Mouse (Mus musculus) Muller cell, postnatal 12 days (primary cell): ENCODE results near the gene Bphl.

Source experiments
- DNase-seq: peaks from one replicate; pipeline ENCODE4 v3.0.0-alpha.2; 2015; ENCODE audit errors: inconsistent ontology term

Gene Bphl

DNA sequence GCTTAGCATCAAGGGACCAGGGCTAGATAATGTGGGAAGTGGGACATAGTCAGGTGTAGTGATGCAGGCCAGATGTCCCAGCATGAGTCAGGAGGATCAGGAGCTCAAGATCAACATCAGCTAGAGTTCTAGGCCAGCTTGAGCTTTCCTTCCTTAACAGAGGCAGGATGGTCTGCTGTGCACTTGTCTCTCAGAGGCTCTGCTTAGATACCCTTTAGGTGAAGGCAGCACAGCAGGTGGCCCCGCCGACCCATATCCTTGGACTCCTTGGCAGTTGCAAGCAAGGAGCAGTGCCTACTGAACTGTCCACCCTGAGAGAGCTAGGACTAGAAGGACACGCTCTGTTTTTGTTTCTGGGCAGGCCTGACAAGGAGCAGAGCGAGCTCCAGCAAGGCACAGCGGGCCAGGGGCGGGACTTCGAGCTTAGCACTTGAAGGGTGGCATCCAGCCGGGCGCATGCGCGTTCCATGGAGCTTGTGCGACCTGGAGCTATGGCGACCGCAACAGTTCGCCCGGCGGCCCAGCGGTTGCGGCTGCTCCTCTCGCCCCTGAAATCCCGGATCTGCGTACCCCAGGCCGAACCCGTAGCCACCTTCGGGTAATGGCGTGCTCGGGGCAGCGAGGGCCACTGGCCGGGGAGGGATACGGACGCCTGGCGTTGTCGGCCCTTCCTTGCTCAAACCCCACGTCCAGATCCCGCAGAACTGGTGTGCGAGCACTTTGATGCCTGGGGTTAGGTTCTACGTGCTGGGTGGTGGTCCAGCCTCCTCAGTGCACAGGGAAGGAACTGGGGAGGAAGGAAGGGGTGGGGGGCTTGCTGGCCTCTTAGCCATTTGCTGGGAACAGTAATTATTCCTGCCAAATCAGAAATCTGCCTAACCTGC lies at the start of gene Bphl:
Bphl (plus strand) TSS at position 426 of the 884 bp plus-strand sequence.
- peak; percentile 95 for DNase-seq

- no peak for DNase-seq
These were observed 47.8 kb upstream of the Bphl start for GRCm38 (mm10) chr13:33989625-33990024.

- peak; percentile 64 for DNase-seq
These were observed 42.2 kb upstream of the Bphl start for GRCm38 (mm10) chr13:33995197-33995596.

DNA sequence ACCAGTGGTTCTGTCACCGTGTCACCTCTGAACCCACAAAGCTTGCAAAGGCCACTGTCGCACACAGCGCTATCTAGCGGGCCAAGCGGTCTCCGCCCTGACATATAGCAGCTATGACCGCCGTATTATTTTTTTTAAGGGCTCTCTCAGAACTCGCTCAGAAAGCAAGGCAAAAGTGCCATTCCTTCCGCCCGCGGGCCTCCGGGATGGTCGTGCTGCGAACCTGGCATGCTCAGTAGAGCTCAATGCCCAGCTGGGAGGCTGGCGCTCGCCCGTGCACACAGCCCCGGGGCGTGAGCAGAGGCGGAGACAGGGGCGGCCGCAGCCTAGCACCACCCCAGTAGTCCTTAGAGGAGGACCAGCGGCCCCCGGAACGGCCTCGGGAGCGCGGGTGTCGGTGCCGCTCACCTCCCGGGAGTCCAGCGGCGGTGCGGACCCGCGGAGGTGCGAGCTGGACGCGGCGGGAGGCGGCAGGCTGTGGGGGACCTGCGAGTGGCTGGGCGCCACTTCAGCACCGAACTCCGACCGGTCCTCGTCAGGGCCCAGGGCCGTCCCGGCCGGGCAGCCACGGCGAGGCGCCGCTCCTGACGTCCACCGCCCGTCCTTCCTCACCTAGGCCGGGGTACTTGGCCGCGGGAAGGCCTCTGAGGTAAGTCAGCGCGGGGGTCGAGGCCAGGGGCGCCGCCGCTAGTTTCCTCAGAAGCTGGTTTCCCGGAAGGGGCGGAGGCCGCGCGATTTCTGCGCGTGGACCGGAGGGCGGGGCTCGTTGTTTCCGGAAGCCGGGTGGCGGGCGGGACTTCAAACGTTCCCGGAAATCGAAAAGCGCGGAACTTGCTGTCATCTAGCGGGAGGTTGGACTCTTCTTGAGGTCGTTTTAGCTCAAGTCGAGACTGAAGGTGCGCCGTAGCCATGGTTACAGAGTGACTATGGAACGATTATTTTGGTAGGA lies 35.1 kb upstream of the Bphl start, which contains the start of the genes Ripk1 and Serpinb6a:
Ripk1 (plus strand) TSS at position 306 of the 949 bp plus-strand sequence.
Serpinb6a (minus strand) TSS at position 737 of the 949 bp plus-strand sequence.
- peak; percentile 94 for DNase-seq

- no peak for DNase-seq
These were observed 34.3 kb upstream of the Bphl start for GRCm38 (mm10) chr13:34003058-34003457.

DNA sequence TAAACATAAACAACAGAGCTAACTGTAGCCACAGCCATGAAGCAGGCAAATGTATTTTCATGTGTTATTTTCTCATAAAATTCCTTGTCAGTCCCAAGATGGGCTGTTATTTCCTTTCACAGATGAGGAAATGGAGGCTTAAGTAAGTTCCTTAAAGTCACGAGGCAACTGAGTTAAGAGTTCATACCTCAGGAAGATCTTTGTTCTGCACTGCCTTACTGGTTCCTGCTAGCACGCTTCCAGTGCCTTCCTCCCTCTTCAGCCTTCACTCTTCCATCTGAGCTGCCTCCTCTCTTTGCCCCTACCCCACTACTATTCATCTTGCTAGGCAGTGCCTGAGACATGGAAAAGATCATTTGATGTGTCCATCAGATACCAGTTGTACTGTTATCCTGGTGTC lies 30.2 kb upstream of the Bphl start:
- DNase-seq: no peak

DNA sequence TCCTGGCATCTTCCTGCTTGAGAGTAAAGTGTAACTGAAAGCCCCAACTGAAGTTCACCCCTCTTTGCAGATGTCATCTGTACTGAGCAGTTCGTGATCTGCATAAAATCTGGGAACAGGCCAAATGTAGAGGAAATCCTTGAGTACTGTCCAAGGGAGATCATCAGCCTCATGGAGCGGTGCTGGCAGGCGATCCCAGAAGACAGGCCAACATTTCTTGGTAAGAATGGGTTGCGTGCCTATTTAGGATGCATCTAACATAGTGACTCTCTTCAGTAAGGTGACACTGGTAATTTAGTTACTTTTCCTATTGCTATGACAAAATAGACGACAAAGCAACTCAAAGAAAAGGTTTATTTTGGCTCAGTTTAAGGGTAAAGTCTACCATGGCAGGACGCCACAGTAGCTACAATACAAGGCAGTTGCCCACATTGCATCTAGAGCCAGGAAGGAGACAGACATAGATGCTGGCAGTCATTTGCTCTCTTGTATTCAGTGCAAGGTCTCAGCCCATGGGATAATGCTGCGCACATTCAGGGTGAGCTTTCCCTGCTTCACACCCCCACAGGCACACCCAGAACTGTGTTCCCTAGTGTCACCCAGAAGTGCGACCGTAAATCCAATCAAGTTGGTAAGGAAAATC lies 20.3 kb upstream of the Bphl start:
- peak; percentile 49 for DNase-seq

GRCm38 (mm10) chr13:34018521-34018920 lies 18.9 kb upstream of the Bphl start:
- DNase-seq: no peak

DNA sequence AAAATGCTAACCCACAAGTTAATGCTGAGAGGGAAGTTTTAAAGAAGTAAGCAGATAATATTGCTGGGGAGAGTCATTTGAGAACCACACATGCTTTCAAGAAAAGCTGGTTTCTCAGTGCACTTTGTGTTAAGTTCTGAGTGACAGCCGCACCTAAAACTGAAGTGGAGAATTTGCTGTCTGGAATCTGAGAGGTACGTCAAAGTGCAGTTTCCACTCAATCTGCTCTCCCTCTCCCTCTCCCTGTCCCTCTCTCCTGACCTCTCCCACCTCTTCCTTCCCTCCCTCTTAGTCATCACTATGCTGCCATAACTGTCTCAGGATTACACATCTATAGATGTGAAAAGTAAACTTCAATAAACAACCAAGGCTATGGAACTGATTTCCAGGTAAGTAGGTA lies 15.4 kb upstream of the Bphl start:
- no peak for DNase-seq

GRCm38 (mm10) chr13:34032041-34032440 lies 5.4 kb upstream of the Bphl start:
- no peak for DNase-seq

DNA sequence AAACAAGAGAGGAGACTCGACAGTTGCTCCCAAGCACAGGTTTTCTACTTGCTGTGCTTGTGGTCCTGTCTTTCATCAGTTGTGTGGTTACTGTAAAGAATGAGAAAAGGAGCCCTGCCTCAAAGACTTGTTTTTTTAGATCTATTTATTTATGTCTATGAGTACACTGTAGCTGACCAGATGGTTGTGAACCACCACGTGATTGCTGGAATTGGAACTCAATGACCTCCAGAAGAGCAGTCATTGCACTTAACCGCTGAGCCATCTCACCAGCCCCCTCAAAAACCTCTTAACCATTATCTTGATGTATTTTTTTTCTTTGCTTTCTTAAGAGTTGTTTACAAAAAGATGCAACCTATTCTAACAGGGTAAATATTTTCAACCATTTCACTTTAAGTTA lies 2.0 kb upstream of the Bphl start:
- no peak for DNase-seq

- DNase-seq: no peak
These were observed 671 bp upstream of the Bphl start for GRCm38 (mm10) chr13:34036726-34037125.

- DNase-seq: peak; percentile 24
These were observed 647 bp downstream of the Bphl start for GRCm38 (mm10) chr13:34038056-34038432.

- no peak for DNase-seq
These were observed 1.5 kb downstream of the Bphl start for GRCm38 (mm10) chr13:34038901-34039341.

DNA sequence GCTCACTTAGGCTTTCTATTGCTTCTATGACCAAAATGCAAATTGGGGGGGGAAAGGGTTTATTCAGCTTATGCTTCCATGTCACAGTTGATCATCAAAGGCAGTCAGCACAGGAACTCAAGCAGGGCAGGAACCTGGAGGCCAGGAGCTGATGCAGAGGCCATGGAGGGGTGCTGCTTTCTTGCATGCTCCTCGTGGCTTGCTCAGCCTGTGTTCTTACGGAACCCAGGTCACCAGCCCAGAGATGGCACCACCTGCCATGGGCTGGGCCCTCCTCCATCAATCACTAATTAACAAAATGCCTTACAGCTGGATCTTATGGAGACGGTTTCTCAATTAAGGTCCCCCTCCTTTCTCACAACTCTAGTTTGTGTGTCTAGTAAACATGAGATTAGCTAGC lies 2.7 kb downstream of the Bphl start:
- DNase-seq: no peak

DNA sequence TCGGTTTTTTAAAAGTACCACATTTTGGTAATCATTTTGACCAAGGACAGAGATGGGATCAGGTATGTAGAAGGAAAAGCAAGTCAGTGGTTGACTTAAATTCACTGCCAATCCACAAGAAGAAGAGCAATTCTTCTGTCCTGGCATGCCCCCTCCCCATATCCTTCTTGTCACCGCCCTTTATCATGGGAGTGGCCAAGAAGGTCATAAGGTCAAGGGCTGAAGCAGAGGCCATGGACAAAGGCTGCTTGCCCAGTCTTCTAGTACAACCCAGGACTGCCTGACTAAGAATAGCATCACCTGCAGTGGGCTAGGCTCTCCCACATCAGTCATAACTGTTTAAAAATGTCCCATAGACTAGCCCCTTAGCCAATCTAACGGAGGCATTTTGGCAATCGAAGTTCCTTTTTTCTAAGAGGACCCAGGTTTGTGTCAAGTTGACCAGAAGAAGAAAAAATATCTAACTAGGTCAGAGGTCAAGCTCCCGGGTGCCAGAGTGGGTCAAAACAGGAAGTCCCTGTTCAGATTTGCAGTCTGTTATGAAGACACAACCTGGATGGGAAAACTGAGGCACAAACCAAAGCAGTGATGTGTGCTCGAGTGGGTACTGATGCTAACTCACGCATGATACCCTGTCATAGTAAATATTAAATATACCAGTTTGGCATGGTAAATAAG lies 6.5 kb downstream of the Bphl start:
- DNase-seq: no peak

DNA sequence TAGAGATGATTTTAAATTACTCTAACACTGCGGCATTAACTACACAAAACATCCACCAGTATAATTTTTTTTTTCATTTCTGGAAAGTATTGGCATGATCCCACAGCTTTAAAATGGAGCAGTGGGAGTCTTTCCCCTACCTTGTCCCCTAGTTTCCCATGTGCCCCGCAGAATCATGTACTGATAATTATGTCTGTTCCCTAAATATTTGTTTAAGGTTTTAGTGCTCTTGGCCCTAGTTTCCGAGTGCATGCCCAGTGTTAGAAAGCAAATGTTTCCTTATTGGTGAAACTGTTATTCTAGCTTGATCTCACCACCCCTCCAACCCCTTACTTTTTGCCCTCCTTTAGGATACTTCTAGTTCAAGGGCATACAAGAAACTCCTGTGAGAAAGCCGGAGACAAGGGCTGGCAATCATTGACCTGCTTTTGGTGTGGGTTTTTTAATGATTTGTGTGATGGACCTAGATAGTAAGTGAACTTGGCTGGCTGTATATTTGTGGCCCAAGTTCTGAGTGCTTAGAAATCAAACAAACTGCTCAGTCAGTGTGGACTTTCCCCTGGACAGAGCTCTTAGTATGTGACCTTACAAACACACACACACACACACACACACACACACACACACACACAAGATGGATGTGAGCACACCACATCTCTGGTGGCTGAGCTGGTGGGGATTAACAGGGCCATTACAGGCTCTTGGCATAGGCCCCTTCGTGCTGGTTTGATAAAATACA lies 8.3 kb downstream of the Bphl start:
- no peak for DNase-seq

- DNase-seq: peak; percentile 62
These were observed 9.1 kb downstream of the Bphl start for GRCm38 (mm10) chr13:34046421-34047012.

DNA sequence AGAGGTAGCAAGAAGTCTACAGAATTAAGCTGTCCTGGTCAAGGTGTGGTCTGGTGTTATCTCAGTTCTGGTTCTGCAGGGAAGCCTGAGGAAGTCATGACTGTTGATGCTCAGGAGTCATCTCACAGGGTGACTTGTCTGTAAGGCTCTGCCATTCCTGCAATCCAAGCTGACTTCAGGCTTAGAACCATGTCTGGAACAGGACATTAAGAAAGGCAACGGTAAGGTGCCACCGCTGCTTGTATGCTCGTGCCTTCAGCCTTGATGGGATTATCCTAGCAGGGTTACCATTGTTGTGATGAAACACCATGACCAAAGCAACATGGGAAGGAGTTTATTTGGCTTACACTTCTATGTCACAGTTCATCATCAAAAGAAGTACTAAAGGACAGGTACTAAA lies 10.1 kb downstream of the Bphl start:
- DNase-seq: no peak

DNA sequence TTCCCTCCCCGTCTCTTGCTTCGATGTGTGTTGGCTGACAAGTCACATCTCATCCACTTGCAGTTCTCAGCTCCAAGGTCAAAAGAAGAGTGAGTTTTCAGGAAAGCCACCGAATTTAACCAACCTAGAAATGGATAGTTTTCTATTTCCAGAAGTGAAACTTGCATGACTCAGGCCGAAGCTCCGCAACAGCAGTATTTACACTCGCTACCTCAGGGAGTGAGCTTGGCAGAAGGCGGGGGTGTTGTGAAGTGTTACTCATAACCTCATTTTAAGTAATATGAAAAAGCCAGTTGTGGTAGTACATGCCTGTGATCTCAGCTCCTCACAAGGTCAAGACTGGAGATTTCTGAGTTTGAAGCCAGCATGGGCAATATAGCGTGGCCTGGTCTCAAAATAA lies 13.1 kb downstream of the Bphl start:
- no peak for DNase-seq
